9 mouse cellular contexts compared by ENCODE assay signal in the genomic region with DNA sequence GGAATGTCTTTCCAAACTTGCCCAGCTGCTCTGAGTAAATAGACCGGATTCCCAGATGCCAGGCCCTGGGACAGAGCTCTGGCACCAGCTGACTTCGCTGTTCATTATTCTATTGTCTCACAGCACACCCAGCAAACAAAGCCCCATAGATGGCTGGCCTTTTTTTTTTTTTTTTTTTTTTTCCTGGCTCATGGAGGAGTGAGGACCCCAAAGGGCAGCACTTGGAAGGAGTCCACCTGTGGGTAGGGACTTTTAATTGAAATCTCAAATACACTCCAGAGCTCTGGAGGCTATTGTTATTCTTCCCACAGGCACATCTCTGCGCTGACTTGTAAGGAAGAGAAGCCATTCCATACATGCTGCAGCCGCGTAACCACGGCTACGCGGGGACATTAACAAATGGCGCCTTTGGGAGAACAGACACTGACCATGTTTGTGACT.
DNase-seq lines count a peak whose midpoint lies in the region; ATAC-seq lines count a peak whose summit lies in the region.
"Had no signal": no experiment of that assay in that cellular context is flagged by ENCODE, and none has a peak within 500 bp of the region (broad histone marks: within the 10 kb centered on the region; RNA-seq: fewer than 3 reads in every experiment).

No protein-coding gene starts in this region.

- H3K4me2 ChIP-seq in hindbrain, embryonic 11.5 days (replicated peaks; ENCODE audit: low read depth, low read length) = no peak overlapping the region
- H3K4me2 ChIP-seq in midbrain, embryonic 14.5 days (ENCODE audit: low read length) = no peak overlapping the region
- H3K4me2 ChIP-seq: lung, embryonic 14.5 days had no signal

- no peaks in the 10 kb centered on the region for H3K36me3 ChIP-seq in hindbrain, embryonic 11.5 days (ENCODE audit: control insufficient read depth, insufficient read depth, low read length)
- H3K36me3 ChIP-seq in midbrain, embryonic 14.5 days (ENCODE audit: control insufficient read depth, insufficient read depth, low read length) = no peaks in the 10 kb centered on the region

- ATAC-seq in hindbrain, embryonic 11.5 days (ENCODE audit: low FRiP score) = peak; percentile 89
- peak; percentile 79 for ATAC-seq in midbrain, embryonic 14.5 days (ENCODE audit: low FRiP score, low TSS enrichment)
- no peak for ATAC-seq in CD4-positive, CD25-positive, alpha-beta regulatory T cell, adult 4 months

- no peaks in the 10 kb centered on the region for H3K9me3 ChIP-seq in hindbrain, embryonic 11.5 days (ENCODE audit: control insufficient read depth, low read length)
- H3K9me3 ChIP-seq in midbrain, embryonic 14.5 days (ENCODE audit: control insufficient read depth, low read length) = no peaks in the 10 kb centered on the region

- H3K9ac ChIP-seq in hindbrain, embryonic 11.5 days (ENCODE audit: low read depth, low read length) = no peak overlapping the region
- H3K9ac ChIP-seq in midbrain, embryonic 14.5 days (replicated peaks; ENCODE audit: low read length) = no peak overlapping the region
- H3K9ac ChIP-seq: lung, embryonic 14.5 days had no signal

- peak; percentile 2 for DNase-seq in ES-CJ7 (ENCODE audit: low read depth, low spot score)
- peak; percentile 84 for DNase-seq in Muller cell, postnatal 12 days (ENCODE audit: inconsistent ontology term)
- DNase-seq in hindbrain, embryonic 11.5 days (ENCODE audit: low spot score) = peak; percentile 72
- DNase-seq in midbrain, embryonic 14.5 days = peak; percentile 61
- DNase-seq in adrenal gland, adult 8-10 months = no peak
- no peak for DNase-seq in spleen, postnatal 4 days (ENCODE audit: low spot score in 2 of 2)
- DNase-seq: heart, adult 11 months; lung, embryonic 14.5 days had no signal

- no peak overlapping the region for H3K4me3 ChIP-seq in hindbrain, embryonic 11.5 days (ENCODE audit: low read depth, low read length)
- no peak overlapping the region for H3K4me3 ChIP-seq in midbrain, embryonic 14.5 days (replicated peaks; ENCODE audit: low read depth, low read length)

- peak overlapping the region; percentile 79 for H3K27ac ChIP-seq in hindbrain, embryonic 11.5 days (ENCODE audit: low read depth, low read length)
- 0 out of 2 replicates have a peak overlapping the region, but pooled peaks have one; percentile 33 for H3K27ac ChIP-seq in midbrain, embryonic 14.5 days (replicated peaks; ENCODE audit: low read depth, low read length)

- 52% methylated on average over 9 of the region's 9 CpGs for whole genome bisulfite sequencing in hindbrain, embryonic 11.5 days
- 71% methylated on average over 9 of the region's 9 CpGs for WGBS in midbrain, embryonic 14.5 days

- no peaks in the 10 kb centered on the region for H3K27me3 ChIP-seq in hindbrain, embryonic 11.5 days (ENCODE audit: control insufficient read depth, insufficient read depth, low read length)
- no peaks in the 10 kb centered on the region for H3K27me3 ChIP-seq in midbrain, embryonic 14.5 days (ENCODE audit: control insufficient read depth, insufficient read depth, low read length)

- no peaks in the 10 kb centered on the region for H3K4me1 ChIP-seq in hindbrain, embryonic 11.5 days (replicated peaks; ENCODE audit: control insufficient read depth, insufficient read depth, low read length)
- H3K4me1 ChIP-seq in midbrain, embryonic 14.5 days (ENCODE audit: control insufficient read depth, insufficient read depth, low read length) = no peaks in the 10 kb centered on the region

Comparison
In these comparisons a context has a peak if more than half of its experiments do, and no peak if none do; other contexts are left out.
1. DNase-seq: peak in ES-CJ7 (single experiment), Muller cell, postnatal 12 days (single experiment), hindbrain, embryonic 11.5 days (single experiment) and midbrain, embryonic 14.5 days (single experiment); none in adrenal gland, adult 8-10 months (single experiment) and spleen, postnatal 4 days (0 of 2).